In the genomic region with DNA sequence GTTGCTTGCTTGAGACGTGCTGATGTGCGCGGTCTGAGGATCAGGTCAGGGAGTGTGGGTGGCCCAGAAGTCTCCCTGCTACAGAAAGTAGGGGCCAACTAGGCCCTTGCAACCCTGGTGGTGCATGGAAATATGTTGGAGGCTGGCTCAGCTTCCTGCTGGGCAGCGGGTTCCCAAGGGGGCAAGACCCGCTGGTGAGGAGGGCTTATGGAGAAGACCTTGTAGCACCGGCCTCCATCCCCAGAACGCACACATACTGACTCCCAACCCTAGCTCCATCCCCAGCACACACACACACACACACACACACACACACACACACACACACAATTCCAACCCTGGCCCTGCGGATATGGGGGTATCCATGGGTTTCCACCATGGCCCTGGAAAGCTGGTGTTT, we compare ENCODE assay signal across 8 mouse cellular contexts. TPM values are rescaled to one million over a fixed set of nuclear protein-coding genes. Genes with fewer than 3 reads are reported as not detected.
DNase-seq lines count a peak whose midpoint lies in the region; ATAC-seq and TF ChIP-seq lines count a peak whose summit lies in the region.

No protein-coding gene starts in this region.

- H3K4me1 ChIP-seq in cerebellum, adult 2 months (ENCODE audit: control insufficient read depth, insufficient read depth, low read length): peaks cover 5% of the 10 kb centered on the region; the same call in 1 of the 2 replicates
- peaks cover 32% of the 10 kb centered on the region for H3K4me1 ChIP-seq in forebrain, embryonic 13.5 days
- peaks cover 17% of the 10 kb centered on the region for H3K4me1 ChIP-seq in limb, embryonic 11.5 days (ENCODE audit: control insufficient read depth, insufficient read depth, low read length)
- H3K4me1 ChIP-seq in small intestine, adult 2 months (ENCODE audit: control insufficient read depth, insufficient read depth, insufficient read length, low read length): peaks cover 22% of the 10 kb centered on the region

- ATAC-seq in forebrain, embryonic 13.5 days: no peak
- no peak for ATAC-seq in limb, embryonic 11.5 days (ENCODE audit: insufficient number of reproducible peaks, low FRiP score, low TSS enrichment, low read depth)
- no peak for ATAC-seq in erythroid progenitor cell, adult 5-6 weeks (replicated peaks; ENCODE audit: low FRiP score, poor library complexity, severe bottlenecking)
- ATAC-seq in frontal cortex, adult (ENCODE audit: low TSS enrichment): no peak

- H3K4me3 ChIP-seq in cerebellum, adult 2 months (replicated peaks; ENCODE audit: insufficient read depth, low read depth, low read length): peak overlapping the region; percentile 10
- peak overlapping the region; percentile 15 for H3K4me3 ChIP-seq in C2C12 (ENCODE audit: insufficient read depth, poor library complexity, severe bottlenecking)
- peak overlapping the region; percentile 85 for H3K4me3 ChIP-seq in forebrain, embryonic 13.5 days
- peak overlapping the region; percentile 98 for H3K4me3 ChIP-seq in limb, embryonic 11.5 days (ENCODE audit: low read depth, low read length)
- H3K4me3 ChIP-seq in small intestine, adult 2 months (ENCODE audit: low read depth, low read length): no peak overlapping the region

- no peaks in the 10 kb centered on the region for H3K9me3 ChIP-seq in forebrain, embryonic 13.5 days (replicated peaks)
- H3K9me3 ChIP-seq in limb, embryonic 11.5 days (ENCODE audit: control insufficient read depth, low read length): no peaks in the 10 kb centered on the region

- peak overlapping the region; percentile 97 for H3K9ac ChIP-seq in forebrain, embryonic 13.5 days
- H3K9ac ChIP-seq in limb, embryonic 11.5 days (ENCODE audit: low read length): peak overlapping the region; percentile 61; the same call in 1 of the 2 replicates

- peaks cover 34% of the 10 kb centered on the region for H3K79me2 ChIP-seq in C2C12 (ENCODE audit: control insufficient read depth, insufficient read depth)

- no peak for TF ChIP-seq CTCF in cerebellum, adult 2 months (IDR thresholded peaks at IDR 0.05; ENCODE audit: borderline replicate concordance, insufficient read depth, low read depth, low read length)
- no peak for TF ChIP-seq CTCF in C2C12 (IDR thresholded peaks at IDR 0.05; ENCODE audit: control insufficient read depth, insufficient read depth, insufficient read length)
- no peak for TF ChIP-seq CTCF in small intestine, adult 2 months (IDR thresholded peaks at IDR 0.05; ENCODE audit: extremely low read depth, insufficient read length, insufficient replicate concordance, low read depth, low read length)

- WGBS in cerebellum, adult 2 months: 25% methylated on average over 8 of the region's 8 CpGs
- WGBS in forebrain, embryonic 13.5 days: 5% methylated on average over 6 of the region's 8 CpGs
- WGBS in limb, embryonic 11.5 days: 5% methylated on average over 8 of the region's 8 CpGs
- WGBS in small intestine, adult 2 months: 46% methylated on average over 8 of the region's 8 CpGs

- no peak for TF ChIP-seq POLR2A in cerebellum, adult 2 months (IDR thresholded peaks at IDR 0.05; ENCODE audit: borderline replicate concordance, insufficient read depth, low read length)
- TF ChIP-seq POLR2A in small intestine, adult 2 months (IDR thresholded peaks at IDR 0.05; ENCODE audit: low read depth, low read length): no peak

- no peak for DNase-seq in cerebellum, adult 2 months
- no peak for DNase-seq in cerebellum, adult 18-20 months
- DNase-seq in limb, embryonic 11.5 days (ENCODE audit: low spot score): peak; percentile 54

- peak overlapping the region; percentile 97 for H3K4me2 ChIP-seq in forebrain, embryonic 13.5 days
- peak overlapping the region; percentile 89 for H3K4me2 ChIP-seq in limb, embryonic 11.5 days (ENCODE audit: low read depth, severe bottlenecking)

- no peaks in the 10 kb centered on the region; the same call in 1 of the 2 replicates for H3K27me3 ChIP-seq in cerebellum, adult 2 months (ENCODE audit: control insufficient read depth, insufficient read depth, low read length)
- no peaks in the 10 kb centered on the region for H3K27me3 ChIP-seq in C2C12 (ENCODE audit: control insufficient read depth, insufficient read depth, insufficient read length)
- no peaks in the 10 kb centered on the region; the same call in 1 of the 2 replicates for H3K27me3 ChIP-seq in forebrain, embryonic 13.5 days
- H3K27me3 ChIP-seq in limb, embryonic 11.5 days (ENCODE audit: control insufficient read depth, insufficient read depth, low read length): no peaks in the 10 kb centered on the region
- H3K27me3 ChIP-seq in small intestine, adult 2 months (ENCODE audit: control insufficient read depth, insufficient read depth, low read length): no peaks in the 10 kb centered on the region

- H3K79me3 ChIP-seq in C2C12 (ENCODE audit: low read depth): peaks cover 14% of the 10 kb centered on the region

- H3ac ChIP-seq in C2C12 (ENCODE audit: control insufficient read depth, insufficient read length, low read depth): peak overlapping the region; percentile 58

- no peak overlapping the region for H3K27ac ChIP-seq in cerebellum, adult 2 months (ENCODE audit: insufficient read depth, low read length)
- peak overlapping the region; percentile 76 for H3K27ac ChIP-seq in forebrain, embryonic 13.5 days
- peak overlapping the region; percentile 80 for H3K27ac ChIP-seq in limb, embryonic 11.5 days (replicated peaks; ENCODE audit: low read depth, low read length)
- H3K27ac ChIP-seq in small intestine, adult 2 months (ENCODE audit: insufficient read depth, low read depth, low read length): peak overlapping the region; percentile 33; the same call in 1 of the 2 replicates

- no peaks in the 10 kb centered on the region for H3K36me3 ChIP-seq in C2C12 (ENCODE audit: control insufficient read depth, insufficient read depth)
- H3K36me3 ChIP-seq in forebrain, embryonic 13.5 days (ENCODE audit: poor library complexity, severe bottlenecking): no peaks in the 10 kb centered on the region
- no peaks in the 10 kb centered on the region for H3K36me3 ChIP-seq in limb, embryonic 11.5 days (ENCODE audit: control insufficient read depth, insufficient read depth, low read length)
- H3K36me3 ChIP-seq in small intestine, adult 2 months (ENCODE audit: control insufficient read depth, insufficient read depth, low read length): no peaks in the 10 kb centered on the region

TF ChIP-seq in C2C12, 6 proteins besides CTCF, POLR2A, EP300 and RAD21:
- TF ChIP-seq FOSL1 (IDR thresholded peaks at IDR 0.05; ENCODE audit: insufficient read depth, low read length, poor library complexity, severe bottlenecking) (no peak), USF1 (IDR thresholded peaks at IDR 0.05; ENCODE audit: low read depth) (no peak), MYOG (IDR thresholded peaks at IDR 0.05; ENCODE audit: control insufficient read depth, extremely low read depth, insufficient read length) (no peak), MAX (IDR thresholded peaks at IDR 0.05) (no peak), MYOD1 (IDR thresholded peaks at IDR 0.05; ENCODE audit: control insufficient read depth, insufficient read length, low read depth) (no peak), CEBPB (IDR thresholded peaks at IDR 0.05; ENCODE audit: low read depth) (no peak)

RNA-seq across cellular contexts. Expression of gene Ier5l, which starts 3.0 kb away (rescaled TPM):
- polyA plus RNA-seq in cerebellum, adult 2 months (2012; rRNA removed): 5.1 and 7.5 TPM in 2 replicates
- 61.4 TPM for polyA plus RNA-seq in C2C12 (2012; fragmentation: generic; extraction: Trizol)
- 1.7 and 2.6 TPM in 2 replicates for polyA plus RNA-seq in forebrain, embryonic 13.5 days (2015; fragmentation: Nextera tagmentation; extraction: Ambion mirVana)
- polyA plus RNA-seq in limb, embryonic 11.5 days (2014; fragmentation: Nextera tagmentation; extraction: Ambion mirVana): 7.1 and 9.7 TPM in 2 replicates
- polyA plus RNA-seq in small intestine, adult 2 months (2012; rRNA removed): 11.5 and 13.4 TPM in 2 replicates
- total RNA-seq in erythroid progenitor cell, adult 5-6 weeks (2015; ENCODE audit: low replicate concordance): not detected in 2 replicates
- 0.51 TPM in 1 of 2 replicates, not detected in the other for total RNA-seq in erythroid progenitor cell, adult 5-6 weeks (2017; ENCODE audit: low replicate concordance)

RNA-seq across cellular contexts. Expression of gene Ptpa, which starts 55.2 kb away (rescaled TPM):
- polyA plus RNA-seq in cerebellum, adult 2 months (2012; rRNA removed): 204 and 207 TPM in 2 replicates
- 213 TPM for polyA plus RNA-seq in C2C12 (2012; fragmentation: generic; extraction: Trizol)
- polyA plus RNA-seq in forebrain, embryonic 13.5 days (2015; fragmentation: Nextera tagmentation; extraction: Ambion mirVana): 126 and 141 TPM in 2 replicates
- polyA plus RNA-seq in limb, embryonic 11.5 days (2014; fragmentation: Nextera tagmentation; extraction: Ambion mirVana): 74.4 and 83.3 TPM in 2 replicates
- 55.4 and 102 TPM in 2 replicates for polyA plus RNA-seq in small intestine, adult 2 months (2012; rRNA removed)
- total RNA-seq in erythroid progenitor cell, adult 5-6 weeks (2015; ENCODE audit: low replicate concordance): 118 and 151 TPM in 2 replicates
- total RNA-seq in erythroid progenitor cell, adult 5-6 weeks (2017; ENCODE audit: low replicate concordance): 103 and 168 TPM in 2 replicates

RNA-seq across cellular contexts. Expression of gene Crat, which starts 55.4 kb away (rescaled TPM):
- 50.9 and 52.1 TPM in 2 replicates for polyA plus RNA-seq in cerebellum, adult 2 months (2012; rRNA removed)
- polyA plus RNA-seq in C2C12 (2012; fragmentation: generic; extraction: Trizol): 22.5 TPM
- 16.3 and 21.0 TPM in 2 replicates for polyA plus RNA-seq in forebrain, embryonic 13.5 days (2015; fragmentation: Nextera tagmentation; extraction: Ambion mirVana)
- 25.6 and 27.9 TPM in 2 replicates for polyA plus RNA-seq in limb, embryonic 11.5 days (2014; fragmentation: Nextera tagmentation; extraction: Ambion mirVana)
- polyA plus RNA-seq in small intestine, adult 2 months (2012; rRNA removed): 77.8 and 176 TPM in 2 replicates
- 80.9 and 111 TPM in 2 replicates for total RNA-seq in erythroid progenitor cell, adult 5-6 weeks (2015; ENCODE audit: low replicate concordance)
- 33.9 and 79.7 TPM in 2 replicates for total RNA-seq in erythroid progenitor cell, adult 5-6 weeks (2017; ENCODE audit: low replicate concordance)
